Mouse (Mus musculus): Measurements from ENCODE around the gene Cct3. TPM values are rescaled to one million over a fixed set of nuclear protein-coding genes. Genes with fewer than 3 reads are reported as not detected.
A peak's percentile ranks its signal among the peaks of the same experiment; 100 is the strongest.
"Not testable (repeated sequence)": the region's sequence is repeated elsewhere in the genome, so short reads cannot be mapped to it uniquely, and the experiment has no call there.

Gene Cct3
- 620 and 719 TPM in 2 replicates for total RNA-seq (2015)
- 355 and 383 TPM in 2 replicates for total RNA-seq (2017)

DNA sequence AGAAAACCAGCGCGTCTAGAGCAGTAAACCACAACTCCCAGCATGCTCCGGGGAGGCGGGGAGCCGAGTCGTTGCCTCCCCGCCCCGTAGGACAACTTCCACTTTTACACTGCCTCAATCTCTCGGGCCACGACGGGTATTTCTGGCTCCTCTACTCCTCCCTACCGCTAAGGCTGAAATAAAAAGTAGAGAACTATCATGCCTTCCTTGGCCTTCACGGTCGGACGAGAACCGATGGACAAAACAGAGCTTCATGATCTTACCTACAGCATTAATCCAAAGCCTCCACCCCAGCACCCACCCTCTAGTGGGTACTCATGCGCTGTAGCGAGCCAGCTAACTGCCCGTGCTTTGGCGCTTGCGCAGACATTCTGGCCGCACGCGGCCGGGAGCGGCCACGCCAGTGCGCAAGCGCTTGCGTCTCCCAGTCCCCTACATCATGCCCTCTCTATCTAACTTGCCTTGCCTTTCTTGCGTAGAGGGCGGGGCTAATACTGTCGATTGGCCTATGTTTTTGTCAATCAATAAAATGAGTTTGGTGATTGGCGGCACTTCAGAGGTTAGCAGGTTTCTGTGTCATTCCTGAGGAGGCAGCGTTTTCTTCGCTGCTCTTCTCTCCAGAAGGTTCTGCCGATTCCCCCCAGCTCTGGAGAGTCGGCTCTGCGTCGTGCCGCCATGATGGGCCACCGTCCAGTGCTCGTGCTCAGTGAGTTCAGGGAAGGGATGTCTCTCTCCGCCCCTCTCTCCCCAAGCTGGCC is at the start of gene Cct3, which contains the start of gene Tsacc:
Gene Cct3, plus strand, starts transcription at position 556 of the 758 bp plus-strand sequence.
Gene Tsacc, minus strand, starts transcription at position 439 of the 758 bp plus-strand sequence.
- peak; percentile 83 for ATAC-seq (replicated peaks; ENCODE audit: poor library complexity)

DNA sequence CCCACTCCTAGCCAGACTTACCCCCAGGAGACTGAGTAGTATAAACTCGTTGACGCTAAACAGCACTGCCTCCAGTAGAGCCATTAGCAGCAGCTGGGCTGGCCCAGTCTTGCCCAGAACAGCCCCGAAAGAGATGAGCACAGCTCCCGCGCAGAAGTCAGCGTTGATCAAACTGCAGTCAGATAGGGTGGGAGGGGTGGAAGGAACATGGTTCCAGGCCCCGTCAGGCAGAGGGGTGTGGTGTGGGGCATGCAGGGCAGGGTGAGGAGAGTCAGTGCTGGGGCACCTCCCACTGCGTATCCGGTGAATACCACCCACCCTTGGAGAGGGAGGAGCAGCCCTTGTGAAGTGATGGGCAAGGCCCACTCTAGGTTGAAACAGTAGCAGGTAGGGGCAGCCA is 49.2 kb upstream of the Cct3 start:
- ATAC-seq (replicated peaks; ENCODE audit: poor library complexity), result no peak

DNA sequence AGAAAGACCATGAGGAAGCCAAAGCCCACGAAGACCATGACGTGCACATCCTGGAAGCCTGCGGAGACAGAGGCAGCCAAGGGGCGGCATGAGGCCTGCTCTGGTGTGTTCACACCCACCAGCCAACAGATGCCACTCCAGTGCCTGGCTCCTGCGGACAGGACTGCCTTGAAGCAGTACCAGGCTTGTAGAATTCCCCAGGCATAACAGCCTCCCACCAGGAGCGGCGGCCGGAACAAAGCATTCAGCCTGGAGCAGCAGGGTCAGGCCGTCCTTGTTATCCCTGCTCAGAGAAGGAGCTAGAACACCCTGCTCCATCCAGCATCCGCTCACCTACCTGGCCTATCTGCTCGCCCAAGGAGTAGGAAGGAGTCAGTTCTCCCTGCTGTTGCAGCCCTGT is 48.5 kb upstream of the Cct3 start:
- no peak for ATAC-seq (replicated peaks; ENCODE audit: poor library complexity)

DNA sequence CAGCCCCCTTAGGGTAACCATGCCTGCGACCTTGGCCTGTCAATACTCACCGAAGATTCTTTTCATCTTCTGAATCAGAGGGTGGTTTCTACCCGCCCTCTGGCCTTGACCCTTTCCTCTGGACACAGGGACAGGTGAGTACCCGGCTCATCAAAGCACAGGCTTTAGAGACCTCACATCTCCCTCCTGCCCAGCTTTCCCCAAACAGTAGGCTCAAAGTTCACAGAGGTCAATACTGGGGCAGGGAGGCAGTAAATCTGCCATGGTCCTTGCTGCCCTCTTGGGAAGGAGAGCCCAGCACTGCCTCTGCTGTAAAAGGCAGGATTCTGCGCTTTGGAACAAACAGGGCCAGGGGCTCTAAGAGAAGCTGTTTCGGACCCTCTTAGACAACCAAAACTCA is 44.2 kb upstream of the Cct3 start:
- no peak for ATAC-seq (replicated peaks; ENCODE audit: poor library complexity)

DNA sequence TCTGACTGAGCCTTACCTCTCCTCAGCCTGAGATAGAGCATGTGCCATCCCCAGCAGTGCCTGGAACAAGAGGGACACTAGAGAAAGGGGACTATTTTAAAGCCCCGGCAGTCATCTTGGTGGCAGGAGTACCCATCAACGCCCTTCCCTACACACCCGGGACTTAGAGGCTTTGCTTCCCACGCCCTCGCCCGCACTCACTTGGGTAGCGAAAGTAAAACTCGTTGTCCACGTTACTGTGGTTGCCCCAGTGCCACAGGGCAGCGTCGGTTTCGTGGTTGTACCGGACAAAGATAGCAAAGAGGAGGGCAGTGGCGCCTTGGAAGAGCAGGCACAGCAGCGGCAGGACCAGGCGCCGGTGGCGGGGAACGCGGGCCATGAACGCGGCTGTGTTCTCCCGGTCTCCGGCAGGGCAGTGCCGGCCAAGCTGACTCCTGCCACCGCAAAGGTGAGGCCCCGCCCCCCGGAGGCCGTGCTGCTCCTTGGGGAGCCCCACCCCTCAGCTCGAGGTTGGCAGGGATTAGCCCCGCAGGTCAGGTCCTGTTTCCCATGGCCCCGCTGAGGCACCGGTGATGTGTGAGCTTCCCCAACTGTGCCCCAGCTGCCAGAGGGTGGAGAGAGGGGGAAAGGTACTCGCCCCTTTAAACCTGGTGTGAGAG is 42.5 kb upstream of the Cct3 start, which contains the start of gene Rhbg:
Gene Rhbg, minus strand, starts transcription at position 442 of the 659 bp plus-strand sequence.
- peak; percentile 70 for ATAC-seq (replicated peaks; ENCODE audit: poor library complexity)

DNA sequence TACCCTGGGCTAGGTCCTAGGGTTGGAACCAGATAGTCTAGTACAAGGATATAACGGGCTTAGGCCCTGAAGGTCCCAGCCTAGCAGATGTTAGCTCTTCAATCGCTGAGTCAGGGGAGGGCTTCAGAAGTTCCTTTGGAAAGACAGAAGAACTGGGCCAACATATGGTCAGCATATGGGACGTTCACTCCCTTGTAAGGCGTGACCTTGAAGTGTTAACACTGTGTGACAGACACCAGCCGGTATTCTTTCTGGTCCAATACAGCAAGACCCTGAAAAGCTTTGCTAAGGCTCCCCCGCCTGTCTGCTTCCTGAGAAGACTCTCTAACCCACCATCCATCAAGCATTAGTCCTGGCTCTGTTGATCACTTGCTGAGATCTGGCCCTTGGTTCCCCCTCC is 41.0 kb upstream of the Cct3 start:
- ATAC-seq (replicated peaks; ENCODE audit: poor library complexity), result no peak

DNA sequence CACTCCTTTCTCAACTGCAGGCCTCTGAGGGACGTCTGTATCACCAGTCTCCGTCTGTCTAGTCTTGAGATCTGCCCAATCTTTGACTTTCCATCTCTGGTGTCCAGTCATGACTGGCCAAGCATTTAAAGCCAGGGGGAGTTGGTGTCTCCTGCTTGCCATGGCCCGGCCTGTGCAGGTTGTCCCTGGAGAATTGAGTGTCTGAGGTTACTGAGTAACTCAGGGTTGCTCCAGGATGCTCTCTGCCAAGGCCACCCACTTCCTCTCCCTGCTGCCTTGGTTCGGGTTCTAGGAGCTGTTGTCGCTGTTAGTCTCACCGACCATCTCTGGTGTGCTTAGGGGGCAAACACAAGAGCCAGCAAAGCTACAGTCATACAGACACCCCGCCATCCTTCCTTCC is 40.5 kb upstream of the Cct3 start:
- no peak for ATAC-seq (replicated peaks; ENCODE audit: poor library complexity)

DNA sequence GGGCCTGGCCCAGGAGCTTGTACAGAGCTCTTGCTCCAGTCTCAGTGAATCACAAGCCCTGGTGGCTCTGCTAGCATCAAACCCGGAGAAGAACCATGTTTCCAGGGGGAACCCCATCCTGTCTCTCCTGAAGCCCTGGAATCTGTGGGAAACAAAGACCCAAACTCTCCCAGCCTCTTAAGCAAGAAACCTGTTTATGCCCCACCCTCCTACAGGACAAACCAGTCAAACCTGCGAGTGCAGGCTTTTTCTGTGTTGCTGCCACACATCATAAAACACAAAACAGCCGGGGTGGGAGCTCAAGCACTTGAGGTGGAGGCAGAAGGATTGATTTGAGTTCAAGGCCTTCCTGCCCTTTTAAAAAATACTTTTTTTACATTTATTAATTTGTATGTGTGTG is 34.6 kb upstream of the Cct3 start:
- no peak for ATAC-seq (replicated peaks; ENCODE audit: poor library complexity)

DNA sequence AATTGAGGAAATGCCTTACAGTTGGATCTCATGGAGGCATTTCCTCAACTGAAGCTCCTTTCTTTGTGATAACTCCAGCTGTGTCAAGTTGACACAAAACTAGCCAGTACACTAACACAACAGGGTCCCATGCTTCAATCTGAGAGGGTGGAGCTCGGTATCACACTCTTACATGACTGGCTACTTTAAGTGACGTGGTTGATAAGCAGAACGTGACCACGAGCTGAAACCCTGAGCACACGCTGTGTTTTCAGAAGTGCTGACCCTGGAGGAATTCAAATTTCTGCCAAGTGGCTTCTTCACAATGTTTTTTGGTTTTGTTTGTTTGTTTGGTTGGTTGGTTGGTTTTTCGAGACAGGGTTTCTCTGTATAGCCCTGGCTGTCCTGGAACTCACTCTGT is 28.9 kb upstream of the Cct3 start:
- ATAC-seq (replicated peaks; ENCODE audit: poor library complexity), result not testable (repeated sequence)

DNA sequence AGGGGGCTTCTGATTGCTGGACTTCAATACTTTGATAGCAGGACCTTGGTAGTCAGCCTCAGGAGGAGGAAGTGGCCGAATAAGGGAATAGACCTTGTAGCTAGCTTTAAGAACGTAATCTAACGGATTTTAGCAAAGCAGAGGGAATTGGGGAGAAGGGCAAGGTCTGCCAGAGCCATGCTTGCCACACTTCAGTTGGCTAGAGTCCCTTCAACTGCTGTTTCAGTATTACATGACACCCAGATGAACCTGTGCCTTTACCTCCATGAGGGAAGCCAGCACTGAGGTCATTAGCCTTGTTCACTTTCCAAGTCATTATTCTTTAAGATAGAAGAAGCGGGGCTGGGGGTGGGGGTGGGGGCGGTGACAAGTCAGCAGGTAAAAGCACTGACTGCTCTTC is 27.9 kb upstream of the Cct3 start:
- ATAC-seq (replicated peaks; ENCODE audit: poor library complexity), result no peak

DNA sequence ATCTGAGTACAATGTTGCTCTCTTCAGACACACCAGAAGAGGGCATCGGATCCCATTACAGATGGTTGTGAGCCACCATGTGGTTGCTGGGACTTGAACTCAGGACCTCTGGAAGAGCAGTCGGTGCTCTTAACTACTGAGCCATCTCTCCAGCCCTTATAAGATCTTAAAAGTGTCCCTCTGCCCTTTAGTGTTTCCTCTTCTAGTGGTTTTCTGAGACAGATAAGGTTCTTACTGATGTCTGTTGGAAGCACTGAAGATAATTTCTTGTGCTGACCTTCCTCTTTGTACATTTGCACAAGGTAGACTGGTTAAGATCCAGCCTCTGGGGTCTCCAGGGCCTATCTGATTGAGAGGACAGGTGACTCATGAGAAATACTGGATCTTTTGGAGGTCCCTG is 25.6 kb upstream of the Cct3 start:
- not testable (repeated sequence) for ATAC-seq (replicated peaks; ENCODE audit: poor library complexity)

DNA sequence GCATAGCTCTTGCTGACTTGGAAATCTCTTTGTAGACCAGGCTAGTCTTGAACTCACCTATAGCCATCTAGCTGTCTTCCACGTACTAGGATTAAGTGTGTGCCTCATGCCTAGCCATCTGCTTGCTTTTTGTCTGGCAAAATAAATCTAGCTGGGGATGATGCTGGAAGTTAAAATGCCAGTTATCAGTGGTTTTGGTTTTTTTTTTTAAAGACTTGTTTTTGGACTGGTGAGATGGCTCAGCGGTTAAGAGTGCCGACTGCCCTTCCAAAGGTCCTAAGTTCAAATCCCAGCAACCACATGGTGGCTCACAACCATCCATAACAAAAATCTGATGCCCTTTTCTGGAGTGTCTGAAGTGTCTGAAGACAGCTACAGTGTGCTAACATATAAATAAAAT is 25.1 kb upstream of the Cct3 start:
- ATAC-seq (replicated peaks; ENCODE audit: poor library complexity), result no peak

DNA sequence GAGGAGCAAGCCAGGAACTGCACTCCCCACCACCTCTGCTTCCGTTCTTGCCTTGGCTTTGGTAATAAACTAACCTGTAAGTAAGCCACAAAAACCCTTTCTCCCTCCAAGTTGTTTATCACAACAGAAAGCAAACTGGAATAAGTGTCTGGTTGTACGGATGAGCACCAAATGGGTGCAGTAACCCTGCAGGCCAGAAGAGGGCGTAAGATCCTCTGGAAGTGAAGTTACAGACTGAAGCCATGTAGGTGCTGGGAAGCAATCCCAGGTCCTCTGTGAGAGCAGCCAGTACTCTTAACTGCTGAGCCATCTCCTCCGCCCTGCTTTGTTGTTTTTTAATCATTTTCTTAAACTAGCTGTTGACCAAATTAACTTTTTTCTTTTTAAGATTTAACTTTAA is 22.9 kb upstream of the Cct3 start:
- no peak for ATAC-seq (replicated peaks; ENCODE audit: poor library complexity)

DNA sequence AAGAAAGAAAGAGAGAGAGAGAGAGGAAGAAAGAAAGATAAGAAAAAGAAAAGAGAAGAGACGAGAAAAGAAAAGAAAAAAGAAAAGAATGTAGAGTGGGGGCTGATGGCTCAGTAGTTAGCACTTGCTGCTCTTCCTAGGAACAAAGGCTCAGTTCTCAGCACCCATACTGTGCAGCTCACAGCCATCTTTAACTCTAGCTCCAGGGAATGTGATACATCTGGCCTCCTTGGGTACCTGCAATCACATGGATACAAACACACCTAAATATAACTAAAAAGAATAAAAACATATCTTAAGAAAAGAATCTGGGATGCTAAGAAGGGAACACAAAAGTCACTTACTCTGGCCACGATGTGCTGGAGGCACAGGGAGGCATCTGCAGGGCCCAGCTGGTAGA is 20.8 kb upstream of the Cct3 start:
- no peak for ATAC-seq (replicated peaks; ENCODE audit: poor library complexity)

DNA sequence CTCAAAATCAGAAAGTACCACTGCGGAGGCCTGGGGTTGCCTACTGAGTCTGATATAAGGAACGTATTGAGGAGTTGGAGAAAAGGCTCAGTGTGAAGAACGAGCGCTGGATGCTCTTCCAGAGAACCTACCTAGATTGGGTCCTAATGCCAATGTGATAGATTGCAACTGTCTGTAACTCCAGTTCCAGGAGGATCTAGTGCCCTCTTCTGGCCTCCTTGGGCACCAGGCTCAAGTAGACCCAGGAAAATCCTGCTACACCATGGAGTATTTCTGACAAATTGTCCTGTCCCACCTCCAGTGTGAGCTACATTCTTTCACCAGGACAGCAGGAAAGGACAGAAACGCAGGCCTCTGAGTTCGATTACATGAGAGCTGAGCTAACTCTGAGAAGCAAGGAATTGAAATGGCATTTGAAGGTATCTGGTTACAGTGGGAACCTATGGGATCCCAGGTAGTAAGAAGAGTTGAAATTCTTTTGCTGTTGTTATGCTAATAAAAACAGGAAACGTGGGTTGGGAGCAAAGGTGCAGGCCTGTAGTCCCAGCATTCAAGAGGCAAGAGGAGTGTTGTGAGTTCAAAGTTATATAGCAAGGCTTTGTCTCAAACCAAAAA is 20.3 kb upstream of the Cct3 start:
- no peak for ATAC-seq (replicated peaks; ENCODE audit: poor library complexity)

DNA sequence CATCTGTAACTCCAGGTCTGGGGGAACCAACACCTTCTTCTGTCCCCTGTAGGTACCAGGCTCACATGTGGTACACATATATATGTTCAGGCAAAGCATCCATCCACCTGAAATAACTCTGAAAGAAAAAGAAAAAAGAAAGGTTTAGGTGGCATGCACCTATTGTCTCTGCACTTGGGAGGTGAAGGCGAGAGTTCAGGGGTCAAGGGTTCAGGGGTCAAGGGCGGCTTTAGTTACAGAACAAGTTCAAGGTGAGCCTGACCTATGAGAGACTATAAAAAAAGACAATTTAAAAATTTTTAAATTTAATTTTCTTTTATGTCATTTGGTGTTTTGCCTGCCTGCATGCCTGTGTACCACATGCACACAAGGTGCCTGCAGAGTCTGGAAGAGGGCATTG is 16.9 kb upstream of the Cct3 start:
- no peak for ATAC-seq (replicated peaks; ENCODE audit: poor library complexity)

DNA sequence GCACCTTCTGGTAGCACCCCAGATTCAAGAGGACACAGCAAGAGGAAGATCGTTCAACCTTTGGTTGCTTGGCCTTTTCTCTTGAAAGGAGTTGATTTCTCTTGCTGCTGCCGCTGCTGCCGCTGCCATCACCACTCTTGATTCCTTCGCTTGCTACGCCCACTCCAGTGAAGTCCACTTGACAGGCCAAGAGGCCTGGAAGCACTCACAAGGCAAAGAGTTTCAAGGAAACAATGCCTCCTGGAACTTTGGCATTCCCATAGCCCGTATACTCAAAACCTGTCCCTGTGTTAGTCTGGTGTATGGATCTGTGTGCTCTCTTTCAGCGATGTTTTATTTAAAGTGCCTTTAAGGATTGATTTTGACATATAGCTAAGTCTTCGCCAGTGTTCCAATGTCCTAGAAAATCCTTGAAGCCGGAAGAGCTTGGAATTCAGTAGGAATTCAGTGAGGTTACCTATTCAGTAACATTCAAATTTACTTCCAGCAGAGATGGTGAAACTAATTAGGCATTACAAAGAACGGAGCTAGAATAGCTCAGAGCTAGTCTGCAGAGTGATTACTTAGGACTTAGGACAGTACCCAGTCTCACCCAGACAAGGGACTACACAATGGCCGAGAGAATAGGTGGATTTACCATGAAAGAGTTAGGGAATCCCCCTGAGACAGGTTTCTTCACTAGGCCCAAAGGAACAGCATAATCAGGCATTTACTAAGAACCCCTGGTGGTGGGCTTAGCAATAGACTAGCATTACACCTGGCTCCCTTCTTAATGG is 15.6 kb upstream of the Cct3 start:
- not testable (repeated sequence) for ATAC-seq (replicated peaks; ENCODE audit: poor library complexity)

DNA sequence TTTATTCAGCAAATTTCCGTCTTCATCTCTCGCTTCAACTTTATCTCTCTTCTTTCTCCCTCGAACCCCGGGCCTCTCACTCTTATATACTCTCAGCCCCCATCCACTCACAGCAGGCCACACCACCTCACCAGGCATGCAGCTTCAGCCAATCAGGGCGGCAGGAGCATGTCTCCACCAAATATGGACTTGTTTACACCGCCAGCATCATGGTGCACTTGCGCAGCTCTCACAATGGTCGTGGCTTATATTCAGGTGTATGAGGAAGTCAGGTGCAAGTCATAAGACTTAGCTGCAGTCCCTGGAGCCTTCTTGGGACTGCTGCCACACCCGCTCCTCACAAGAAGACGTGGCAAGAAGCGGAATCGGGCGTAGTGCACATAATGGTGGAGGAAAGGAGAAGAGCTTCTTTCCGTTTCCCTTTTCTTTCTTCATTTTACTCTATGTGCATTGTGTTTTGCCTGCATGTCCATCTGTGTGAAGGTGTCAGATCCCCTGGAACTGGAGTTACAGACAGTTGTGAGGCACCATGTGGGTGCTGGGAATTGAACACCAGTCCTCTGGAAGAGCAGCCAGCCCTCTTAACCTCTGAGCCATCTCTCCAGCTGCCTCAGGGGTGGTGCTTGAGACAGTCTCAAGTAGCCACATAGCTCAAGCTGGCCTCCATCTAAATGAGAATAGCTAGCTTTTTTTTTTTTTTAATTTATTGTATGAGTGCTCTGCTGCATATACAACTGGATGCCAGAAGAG is 11.9 kb upstream of the Cct3 start:
- not testable (repeated sequence) for ATAC-seq (replicated peaks; ENCODE audit: poor library complexity)

DNA sequence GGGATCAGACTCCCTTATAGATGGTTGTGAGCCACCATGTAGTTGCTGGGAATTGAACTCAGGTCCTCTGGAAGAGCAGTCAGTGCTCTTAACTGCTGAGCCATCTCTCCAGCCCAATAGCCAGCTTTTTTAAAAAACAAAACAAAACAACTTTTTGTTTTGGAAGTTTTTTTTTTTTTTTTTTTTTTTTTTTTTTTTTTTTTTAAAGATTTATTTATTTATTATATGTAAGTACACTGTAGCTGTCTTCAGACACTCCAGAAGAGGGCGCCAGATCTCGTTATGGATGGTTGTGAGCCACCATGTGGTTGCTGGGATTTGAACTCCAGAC is 11.4 kb upstream of the Cct3 start:
- not testable (repeated sequence) for ATAC-seq (replicated peaks; ENCODE audit: poor library complexity)

DNA sequence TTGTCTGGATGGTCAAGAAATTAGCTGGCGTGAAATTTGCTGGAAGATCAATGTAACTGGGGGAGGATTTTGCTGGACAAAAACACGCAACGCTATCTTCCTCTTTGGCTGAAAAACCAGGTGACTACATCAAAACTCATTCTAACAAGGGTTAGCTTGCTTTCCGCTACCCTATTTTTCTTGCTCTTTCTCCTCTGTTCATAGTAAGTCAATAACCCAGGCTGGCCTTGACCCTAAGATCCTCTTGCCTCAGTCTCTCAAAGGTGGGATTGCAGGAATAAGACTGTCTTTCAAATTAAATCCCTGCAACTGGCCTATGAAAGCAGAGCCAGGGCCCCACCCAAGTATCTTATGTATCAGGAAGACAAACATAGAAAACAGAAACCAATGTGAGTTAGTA is 9.8 kb upstream of the Cct3 start, which contains the start of gene Gm38392:
Gene Gm38392, minus strand, starts transcription at position 101 of the 400 bp plus-strand sequence.
- ATAC-seq (replicated peaks; ENCODE audit: poor library complexity), result no peak
